Mouse (Mus musculus) hindbrain, embryonic 10.5 days (tissue): ENCODE measurements around the gene Actb. TPM values are rescaled to one million over a fixed set of nuclear protein-coding genes. Genes with fewer than 3 reads are reported as not detected.

Source experiments
- DNase-seq: peaks from one replicate; pipeline ENCODE4 v3.0.0-alpha.2; 2017; ENCODE audit warnings: low spot score
- H3K27ac ChIP-seq: fragments of 300-500 bp; sonication (generic); 2 replicates; pipeline ENCODE4 v1.5.1; 2016; ENCODE audit warnings: mild to moderate bottlenecking, moderate library complexity
- H3K27me3 ChIP-seq: fragments of 300-500 bp; sonication (generic); 2 replicates; pipeline ENCODE4 v1.6.1; 2016; ENCODE audit warnings: mild to moderate bottlenecking; ENCODE audit not compliant: poor library complexity, insufficient read depth, severe bottlenecking
- H3K36me3 ChIP-seq: fragments of 300-500 bp; sonication (generic); 2 replicates; pipeline ENCODE4 v1.6.1; 2016; ENCODE audit warnings: mild to moderate bottlenecking, moderate library complexity
- H3K4me1 ChIP-seq: fragments of 300-500 bp; sonication (generic); replicated peaks from 2 replicates; pipeline ENCODE4 v1.6.1; 2016; ENCODE audit warnings: mild to moderate bottlenecking
- H3K4me3 ChIP-seq: fragments of 300-500 bp; sonication (generic); 2 replicates; pipeline ENCODE4 v1.5.1; 2016; ENCODE audit warnings: mild to moderate bottlenecking, moderate library complexity
- H3K9me3 ChIP-seq: fragments of 300-500 bp; sonication (generic); 2 replicates; pipeline ENCODE4 v1.6.1; 2016; ENCODE audit warnings: mild to moderate bottlenecking, moderate library complexity
- WGBS: fragments of 180-500 bp; shearing (Covaris S2); methylation state at CpG from one replicate; pipeline ENCODE4 v1.1.7; 2016; 5-methylcytosine and 5-hydroxymethylcytosine counted together
- polyA plus RNA-seq: library from polyadenylated mRNA; unstranded; fragments of >200 nt; fragmentation: Nextera tagmentation; extraction: Ambion mirVana; gene quantifications from 2 replicates; pipeline ENCODE4 v1.2.1, GENCODE M21; 2016

Gene Actb
- polyA plus RNA-seq, 1 experiment from 2014 or later: 15,462 TPM

DNA sequence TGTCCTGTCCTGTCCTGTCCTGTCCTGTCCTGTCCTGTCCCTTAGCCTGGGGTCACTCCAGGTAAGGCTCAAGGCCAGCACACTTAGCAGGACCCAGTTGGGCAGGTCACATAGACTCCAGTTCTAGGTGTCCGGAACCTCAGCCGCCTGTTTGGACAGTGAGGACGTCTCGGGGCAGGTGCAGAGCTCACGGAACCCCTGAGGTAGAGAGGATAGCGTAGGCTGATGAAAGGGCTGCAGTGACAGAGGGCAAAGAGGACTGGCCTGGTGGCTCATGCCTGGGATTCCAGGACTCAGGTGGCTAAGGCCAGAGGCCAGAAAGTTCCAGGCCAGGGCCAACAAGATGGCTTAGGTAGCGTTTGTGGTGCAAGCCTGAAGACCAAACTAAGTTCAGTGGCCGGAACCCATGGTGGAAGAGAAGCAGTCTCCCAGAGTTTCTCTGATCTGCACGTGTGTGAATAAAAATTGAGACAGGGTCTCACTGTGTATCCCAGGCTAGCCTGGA, 24.7 kb upstream of the Actb start:
- Histone ChIP-seq H3K27me3 (peaks cover 21% of the 10 kb centered on the region), H3K4me3 (no peak overlapping the region), H3K36me3 (no peaks in the 10 kb centered on the region), H3K9me3 (no peaks in the 10 kb centered on the region), H3K27ac (peak overlapping the region; percentile 53), H3K4me1 (peaks cover 33% of the 10 kb centered on the region)
- no peak for DNase-seq
- 89% methylated on average over 9 of the region's 9 CpGs for WGBS

DNA sequence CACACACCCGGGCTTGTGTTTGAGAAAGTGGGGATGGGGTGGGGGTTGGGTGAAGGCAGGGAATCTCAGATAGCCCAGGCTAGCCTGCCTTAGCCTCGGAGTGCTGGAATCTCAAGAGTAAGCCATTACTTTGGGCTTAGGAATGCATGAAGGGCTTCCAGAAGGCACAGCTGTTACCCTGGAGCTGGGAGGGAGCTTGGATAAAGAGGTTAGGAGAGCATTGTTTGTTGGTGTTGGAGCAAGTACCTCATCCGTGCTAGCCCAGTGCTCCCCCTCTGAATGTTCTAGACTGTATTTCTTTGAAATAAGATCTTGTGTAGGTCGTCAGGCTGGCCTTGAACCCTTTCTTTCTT, 22.8 kb upstream of the Actb start:
- no peak for DNase-seq
- H3K4me3 ChIP-seq: peak overlapping the region; percentile 54
- peak overlapping the region; percentile 92 for H3K27ac ChIP-seq
- H3K27me3 ChIP-seq: peaks cover 21% of the 10 kb centered on the region
- WGBS: 17% methylated on average over 4 of the region's 4 CpGs
- H3K36me3 ChIP-seq: no peaks in the 10 kb centered on the region
- peaks cover 37% of the 10 kb centered on the region for H3K4me1 ChIP-seq
- H3K9me3 ChIP-seq: no peaks in the 10 kb centered on the region

DNA sequence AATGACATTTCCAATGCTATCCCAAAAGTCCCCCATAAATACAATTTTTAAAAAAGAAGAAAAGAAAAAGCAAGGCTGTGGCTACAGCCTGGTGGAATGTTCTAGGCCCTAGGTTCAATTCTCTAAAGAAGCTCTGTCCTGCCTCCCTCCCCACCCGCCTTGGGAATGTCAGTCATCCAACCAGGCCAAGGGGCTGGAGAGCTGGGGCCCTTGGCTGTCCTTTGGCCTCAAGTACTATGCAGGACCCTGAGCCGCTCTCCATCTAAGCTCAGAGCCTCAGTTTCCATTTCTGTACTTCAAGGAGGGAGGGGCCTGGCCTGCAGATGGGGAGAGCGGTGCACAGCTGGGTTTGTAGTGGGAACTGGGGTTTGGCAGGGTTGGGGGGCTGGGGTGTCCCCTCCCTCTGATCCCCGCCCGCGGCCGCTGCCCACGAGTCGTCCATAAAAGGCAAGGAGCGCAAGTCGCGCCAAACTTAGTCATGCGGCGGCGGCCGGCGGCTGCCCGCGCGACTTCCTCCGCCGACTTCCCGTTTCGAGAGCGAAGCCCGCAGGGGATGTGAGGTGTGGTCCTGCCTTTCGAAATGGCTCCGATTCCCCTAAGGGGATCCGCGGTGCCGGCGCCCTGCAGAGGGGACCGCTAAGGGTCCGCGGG, 22.3 kb upstream of the Actb start:
- Histone ChIP-seq H3K27me3 (peaks cover 21% of the 10 kb centered on the region), H3K27ac (peak overlapping the region; percentile 92), H3K4me1 (peaks cover 38% of the 10 kb centered on the region), H3K4me3 (peak overlapping the region; percentile 54), H3K9me3 (no peaks in the 10 kb centered on the region), H3K36me3 (no peaks in the 10 kb centered on the region)
- DNase-seq: peak; percentile 74
- WGBS: 4% methylated on average over 35 of the region's 35 CpGs

DNA sequence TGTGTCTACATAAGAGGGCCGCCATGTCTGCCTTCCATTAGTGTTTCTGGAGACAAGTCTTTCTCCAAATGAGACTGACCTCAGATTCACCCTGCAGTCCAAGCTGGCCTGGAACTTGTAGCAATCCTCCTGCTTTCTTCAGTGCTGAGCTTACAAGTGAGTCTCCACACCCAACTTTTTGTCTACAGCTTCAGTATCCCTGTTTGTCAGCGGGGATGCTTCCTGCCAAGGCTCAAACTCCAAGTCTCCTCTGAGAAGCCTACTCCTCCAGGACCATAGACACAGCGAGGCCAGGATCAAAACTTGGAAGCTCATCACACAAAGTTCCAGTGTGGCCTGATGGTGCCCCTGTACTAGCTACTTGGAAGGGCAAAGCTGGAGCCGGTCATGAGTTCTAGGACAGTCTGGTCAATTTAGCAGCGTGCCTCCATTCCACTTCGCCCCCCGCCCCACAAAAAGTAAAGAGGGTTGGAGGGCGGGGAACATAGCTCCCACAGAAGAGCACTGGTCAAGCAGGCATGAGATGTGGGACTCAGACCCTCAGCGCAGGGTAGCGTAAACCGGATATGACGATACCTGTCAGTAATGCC, 20.9 kb upstream of the Actb start:
- H3K36me3 ChIP-seq: no peaks in the 10 kb centered on the region
- no peak overlapping the region for H3K4me3 ChIP-seq
- H3K27me3 ChIP-seq: peaks cover 21% of the 10 kb centered on the region
- DNase-seq: no peak
- 94% methylated on average over 12 of the region's 12 CpGs for WGBS
- no peaks in the 10 kb centered on the region for H3K9me3 ChIP-seq
- peaks cover 38% of the 10 kb centered on the region for H3K4me1 ChIP-seq
- peak overlapping the region; percentile 78; the same call in 1 of the 2 replicates for H3K27ac ChIP-seq

DNA sequence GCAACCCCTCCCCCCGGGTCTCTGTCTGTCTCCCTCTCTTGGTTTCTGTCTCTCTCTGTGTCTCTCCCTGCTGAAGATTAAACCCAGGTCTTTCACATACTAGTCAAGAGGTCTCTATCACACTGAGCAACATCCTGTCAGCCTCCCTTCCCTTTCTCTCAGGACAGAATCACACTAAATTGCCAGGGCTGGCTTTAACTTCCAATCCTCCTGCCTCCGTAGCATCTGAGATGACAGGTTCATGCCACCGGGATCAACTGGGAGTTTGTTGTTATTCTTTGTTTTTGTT, 20.3 kb upstream of the Actb start:
- H3K36me3 ChIP-seq: no peaks in the 10 kb centered on the region
- 47% methylated on average over 3 of the region's 3 CpGs for WGBS
- peaks cover 21% of the 10 kb centered on the region for H3K27me3 ChIP-seq
- 0 out of 2 replicates have a peak overlapping the region, but pooled peaks have one; percentile 20 for H3K4me3 ChIP-seq
- H3K9me3 ChIP-seq: no peaks in the 10 kb centered on the region
- peaks cover 34% of the 10 kb centered on the region for H3K4me1 ChIP-seq
- peak overlapping the region; percentile 78; the same call in 1 of the 2 replicates for H3K27ac ChIP-seq
- DNase-seq: no peak

DNA sequence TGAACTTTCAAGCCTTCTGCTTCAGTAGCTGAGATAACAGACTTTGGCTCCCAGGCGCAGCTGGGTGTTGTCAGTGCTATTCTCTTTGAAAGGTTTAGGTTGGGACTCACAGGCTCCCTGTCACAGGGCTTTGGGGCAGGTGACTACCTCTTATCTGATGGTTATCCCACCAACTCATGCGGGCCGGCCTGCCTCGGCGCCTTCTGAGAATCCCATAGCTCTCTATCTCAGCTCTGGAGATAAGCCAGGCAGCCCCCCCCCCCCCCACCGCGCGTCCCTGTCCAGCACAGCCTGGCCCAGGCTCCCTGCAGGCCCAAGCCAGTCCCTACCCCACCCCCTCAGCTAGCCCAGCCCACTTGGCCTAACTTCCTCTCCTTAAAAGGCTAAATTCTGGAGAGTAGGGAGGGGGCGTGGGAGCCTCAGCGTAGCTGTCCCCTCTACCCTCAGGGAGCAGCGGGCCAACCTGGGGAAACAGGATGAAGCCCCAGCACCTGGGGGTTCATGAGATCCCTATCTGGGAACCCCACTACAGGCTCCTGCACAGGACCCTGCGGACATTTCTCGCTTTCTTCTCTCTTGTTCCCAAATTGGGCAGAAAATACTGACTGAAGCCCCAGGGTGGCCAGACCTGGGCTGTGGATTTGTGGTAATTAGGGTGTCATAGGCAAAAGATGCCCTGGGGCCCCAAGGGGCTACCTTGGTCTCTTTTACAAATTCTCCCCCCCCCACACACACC, 19.8 kb upstream of the Actb start:
- WGBS: 14% methylated on average over 13 of the region's 13 CpGs
- peaks cover 33% of the 10 kb centered on the region for H3K4me1 ChIP-seq
- H3K36me3 ChIP-seq: no peaks in the 10 kb centered on the region
- peaks cover 21% of the 10 kb centered on the region for H3K27me3 ChIP-seq
- peak overlapping the region; percentile 78 for H3K27ac ChIP-seq
- H3K9me3 ChIP-seq: no peaks in the 10 kb centered on the region
- peak overlapping the region; percentile 20; the same call in 1 of the 2 replicates for H3K4me3 ChIP-seq
- peak; percentile 52 for DNase-seq

DNA sequence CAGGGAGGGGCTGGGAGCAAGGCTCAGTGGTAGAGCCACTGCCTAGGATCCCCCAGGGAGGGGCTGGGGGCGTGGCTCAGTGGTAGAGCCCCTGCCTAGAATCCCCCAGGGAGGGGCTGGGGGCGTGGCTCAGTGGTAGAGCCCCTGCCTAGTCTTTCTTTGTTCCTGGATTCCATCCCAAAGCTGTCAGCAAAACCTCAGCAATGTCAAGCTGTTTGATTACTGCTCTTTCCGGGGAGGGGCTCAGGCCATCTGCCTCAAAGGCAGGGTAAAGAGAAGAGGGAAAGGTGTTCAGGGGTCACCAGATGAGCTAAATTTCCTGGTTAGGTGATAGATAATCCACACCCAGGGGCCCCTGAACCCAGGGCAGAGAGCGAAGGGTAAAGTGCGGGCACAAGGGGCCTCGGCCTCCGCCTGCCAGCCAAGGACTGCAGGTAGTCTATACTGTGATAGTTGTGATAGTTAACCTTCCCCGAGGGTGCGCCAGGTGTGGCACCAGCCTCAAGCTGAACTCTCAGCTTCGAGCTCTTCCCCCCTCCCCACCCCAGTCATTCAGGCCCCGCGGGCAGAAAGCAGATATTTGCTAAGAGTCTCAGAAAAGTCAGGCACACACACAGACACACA, 17.9 kb upstream of the Actb start:
- H3K4me3 ChIP-seq: no peak overlapping the region
- peaks cover 18% of the 10 kb centered on the region for H3K27me3 ChIP-seq
- H3K36me3 ChIP-seq: no peaks in the 10 kb centered on the region
- no peaks in the 10 kb centered on the region for H3K9me3 ChIP-seq
- H3K27ac ChIP-seq: 0 out of 2 replicates have a peak overlapping the region, but pooled peaks have one; percentile 35
- no peak for DNase-seq
- peaks cover 40% of the 10 kb centered on the region for H3K4me1 ChIP-seq
- 82% methylated on average over 12 of the region's 12 CpGs for WGBS

DNA sequence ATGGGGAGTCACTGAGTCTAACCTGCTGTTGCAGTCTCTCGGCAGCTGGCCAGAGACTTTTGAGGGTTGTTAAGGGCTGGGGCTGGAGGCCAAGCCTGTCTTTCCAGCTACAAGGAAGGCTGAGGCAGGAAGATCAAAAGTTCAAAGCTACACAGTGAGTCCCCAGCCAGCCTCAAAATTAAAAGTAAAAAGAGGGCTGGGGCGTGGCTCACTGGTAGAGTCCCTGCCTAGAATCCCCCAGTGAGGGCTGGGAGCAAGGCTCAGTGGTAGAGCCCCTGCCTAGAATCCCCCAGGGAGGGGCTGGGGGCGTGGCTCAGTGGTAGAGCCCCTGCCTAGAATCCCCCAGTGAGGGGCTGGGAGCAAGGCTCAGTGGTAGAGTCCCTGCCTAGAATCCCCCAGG, 17.2 kb upstream of the Actb start:
- DNase-seq: no peak
- H3K9me3 ChIP-seq: no peaks in the 10 kb centered on the region
- no peak overlapping the region for H3K4me3 ChIP-seq
- no peaks in the 10 kb centered on the region for H3K36me3 ChIP-seq
- peaks cover 12% of the 10 kb centered on the region for H3K27me3 ChIP-seq
- no peak overlapping the region for H3K27ac ChIP-seq
- peaks cover 33% of the 10 kb centered on the region for H3K4me1 ChIP-seq
- WGBS: 84% methylated on average over 3 of the region's 3 CpGs

DNA sequence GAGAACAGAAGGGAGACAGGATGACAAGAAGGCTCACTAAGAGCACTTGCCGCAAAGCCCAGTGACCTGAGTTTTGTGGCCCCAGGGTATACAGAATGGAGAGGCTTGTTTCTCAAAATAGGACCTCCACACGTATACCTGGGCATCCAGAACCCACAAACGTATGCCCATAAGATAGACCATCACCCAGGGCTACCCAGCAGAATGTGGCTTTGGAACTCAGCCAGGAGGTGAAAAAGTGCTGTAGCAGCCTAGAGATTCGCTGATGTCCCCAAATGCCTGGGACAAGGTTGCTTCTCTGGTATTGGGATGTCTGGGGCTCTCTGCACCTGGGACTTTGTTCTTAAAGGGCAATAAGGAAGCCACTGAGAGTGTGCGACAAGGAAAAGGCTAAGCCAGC, 15.7 kb upstream of the Actb start:
- Histone ChIP-seq H3K36me3 (no peaks in the 10 kb centered on the region), H3K4me3 (no peak overlapping the region), H3K27ac (no peak overlapping the region), H3K9me3 (no peaks in the 10 kb centered on the region), H3K27me3 (no peaks in the 10 kb centered on the region), H3K4me1 (peaks cover 26% of the 10 kb centered on the region)
- WGBS: 87% methylated on average over 5 of the region's 5 CpGs
- no peak for DNase-seq

DNA sequence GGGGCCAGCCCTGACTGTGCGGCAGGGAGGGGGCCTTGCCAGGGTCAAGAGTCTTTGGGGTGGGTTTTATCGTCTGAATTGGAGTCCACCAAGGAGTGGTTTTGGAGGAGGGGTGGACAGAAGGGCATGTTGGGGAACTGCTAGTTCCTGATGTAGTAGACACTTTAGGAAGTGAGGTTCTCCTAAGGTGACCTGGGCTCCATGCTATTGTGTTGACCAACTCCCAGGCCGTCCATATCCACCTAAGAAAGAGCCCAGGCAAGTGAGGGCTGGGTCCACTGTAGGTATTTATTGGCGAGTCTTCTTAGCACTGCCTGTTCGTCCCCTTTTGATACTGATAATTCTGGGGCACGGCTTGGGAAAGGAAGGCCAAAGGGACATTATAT, 14.5 kb upstream of the Actb start:
- Histone ChIP-seq H3K27me3 (no peaks in the 10 kb centered on the region), H3K36me3 (no peaks in the 10 kb centered on the region), H3K9me3 (no peaks in the 10 kb centered on the region), H3K4me1 (peaks cover 16% of the 10 kb centered on the region), H3K4me3 (no peak overlapping the region), H3K27ac (no peak overlapping the region)
- DNase-seq: no peak
- WGBS: 80% methylated on average over 6 of the region's 6 CpGs

DNA sequence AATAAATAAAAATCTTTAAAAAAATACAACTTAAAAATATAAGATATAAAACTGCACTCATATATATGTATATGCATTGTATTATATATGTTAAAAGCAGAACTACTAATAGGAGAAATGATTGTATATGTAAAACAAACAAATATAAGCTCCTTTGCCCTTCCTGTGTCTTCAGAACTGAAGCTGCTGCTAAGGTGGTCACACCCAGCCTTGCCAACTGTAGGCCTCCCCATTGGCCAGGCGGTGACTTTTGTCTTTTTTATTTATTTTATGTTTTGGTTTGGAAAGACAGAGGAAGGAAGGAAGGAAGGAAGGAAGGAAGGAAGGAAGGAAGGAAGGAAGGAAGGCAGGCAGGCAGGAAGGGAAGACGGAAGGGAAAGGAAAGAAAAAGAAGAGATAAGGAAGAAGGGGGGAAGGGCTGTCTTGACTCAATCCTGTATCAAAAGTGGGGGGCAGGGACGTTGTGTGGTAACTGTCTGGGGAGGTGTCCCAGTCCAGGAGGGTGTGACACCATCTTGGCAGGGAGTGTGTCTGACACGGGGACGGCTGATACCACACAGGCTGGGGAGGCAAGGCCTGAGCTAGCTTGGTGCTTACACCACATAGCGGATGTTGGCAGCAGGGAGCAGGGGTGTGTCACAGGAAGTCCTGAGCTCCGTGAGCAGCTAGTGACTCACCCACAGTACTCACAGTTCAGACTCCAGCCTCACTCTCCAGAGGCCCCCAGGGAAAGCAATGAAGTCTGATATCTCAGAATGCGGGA, 13.9 kb upstream of the Actb start:
- 71% methylated on average over 8 of the region's 8 CpGs for WGBS

DNA sequence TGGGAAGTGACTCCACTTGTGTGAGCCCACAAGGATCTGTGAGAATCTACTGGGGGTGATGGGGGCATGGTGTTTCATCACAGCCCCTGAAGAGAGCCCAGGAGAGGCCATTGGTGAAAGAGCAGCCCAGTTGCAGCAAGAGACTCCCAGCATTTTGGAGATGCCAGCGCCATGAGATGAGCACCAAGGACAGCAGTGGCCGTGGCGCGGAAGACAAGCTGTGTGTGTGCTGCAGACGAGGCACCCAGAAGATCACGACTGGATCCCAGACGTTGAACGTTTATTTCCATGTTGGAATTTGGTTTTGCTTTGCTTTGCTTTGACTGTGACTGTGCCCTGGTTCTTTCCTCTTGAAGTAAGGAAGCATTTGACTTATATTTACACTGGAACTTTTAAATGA, 10.8 kb upstream of the Actb start:
- Histone ChIP-seq H3K9me3 (no peaks in the 10 kb centered on the region), H3K36me3 (no peaks in the 10 kb centered on the region), H3K4me1 (0 out of 2 replicates have a peak, but pooled peaks cover 6% of the 10 kb centered on the region), H3K27me3 (no peaks in the 10 kb centered on the region), H3K27ac (no peak overlapping the region), H3K4me3 (no peak overlapping the region)
- no peak for DNase-seq
- 93% methylated on average over 8 of the region's 8 CpGs for WGBS

More for the DNA sequence above, 13.9 kb upstream of the Actb start:
- no peaks in the 10 kb centered on the region for H3K36me3 ChIP-seq
- H3K9me3 ChIP-seq: no peaks in the 10 kb centered on the region
- H3K4me1 ChIP-seq: 0 out of 2 replicates have a peak, but pooled peaks cover 11% of the 10 kb centered on the region
- H3K27me3 ChIP-seq: no peaks in the 10 kb centered on the region
- DNase-seq: no peak
- H3K27ac ChIP-seq: no peak overlapping the region
- no peak overlapping the region for H3K4me3 ChIP-seq
